Mouse (Mus musculus) myocyte (in vitro differentiated cells): ENCODE results near the gene Zbtb5. TPM values are rescaled to one million over a fixed set of nuclear protein-coding genes. Genes with fewer than 3 reads are reported as not detected.

ENCODE experiments used
- H3K27me3 ChIP-seq: one replicate; pipeline ENCODE4 v1.6.1; 2011; ENCODE audit not compliant: control insufficient read depth, insufficient read depth, insufficient read length
- H3K36me3 ChIP-seq: one replicate; pipeline ENCODE4 v1.6.1; 2011; ENCODE audit not compliant: control insufficient read depth, insufficient read depth
- H3K4me2 ChIP-seq: one replicate; pipeline ENCODE4 v1.6.1; 2011; ENCODE audit warnings: low read depth, control low read depth
- H3K4me3 ChIP-seq: one replicate; pipeline ENCODE4 v1.5.1; 2011; ENCODE audit warnings: mild to moderate bottlenecking, control low read depth, moderate library complexity
- H3K79me2 ChIP-seq: one replicate; pipeline ENCODE4 v1.6.1; 2011; ENCODE audit not compliant: control insufficient read depth, insufficient read depth
- H3ac ChIP-seq: one replicate; pipeline ENCODE4 v1.6.1; 2011; ENCODE audit not compliant: control insufficient read depth, insufficient read length
- CEBPB ChIP-seq: IDR thresholded peaks from 2 replicates; pipeline ENCODE4 v1.6.1; 2011; ENCODE audit warnings: mild to moderate bottlenecking, moderate library complexity; ENCODE audit not compliant: poor library complexity, insufficient read depth, severe bottlenecking
- E2F4 ChIP-seq: IDR thresholded peaks from one replicate; pipeline ENCODE4 v1.6.1; 2011; ENCODE audit warnings: mild to moderate bottlenecking, control low read depth, moderate library complexity; ENCODE audit not compliant: insufficient read depth
- MAX ChIP-seq: IDR thresholded peaks from one replicate; pipeline ENCODE4 v1.6.1; 2011; ENCODE audit warnings: low read depth, mild to moderate bottlenecking, control low read depth
- MYOD1 ChIP-seq, 3 experiments: IDR thresholded peaks; one replicate each; pipeline ENCODE4 v1.6.1; 2011; ENCODE audit warnings: control low read depth in 2 of 3, low read depth in 2 of 3, mild to moderate bottlenecking in 2 of 3, moderate library complexity in 1 of 3; ENCODE audit not compliant: insufficient read length in 2 of 3, control insufficient read depth in 1 of 3
- MYOG ChIP-seq, 3 experiments: IDR thresholded peaks; one replicate each; pipeline ENCODE4 v1.6.1; 2011; ENCODE audit warnings: control low read depth in 2 of 3, low read depth in 2 of 3, mild to moderate bottlenecking in 2 of 3; ENCODE audit not compliant: insufficient read length in 2 of 3, control insufficient read depth in 1 of 3, insufficient read depth in 1 of 3
- POLR2A ChIP-seq: IDR thresholded peaks from one replicate; pipeline ENCODE4 v1.6.1; 2011; ENCODE audit warnings: low read depth, mild to moderate bottlenecking, control low read depth, moderate library complexity; ENCODE audit not compliant: insufficient read length
- POLR2AphosphoS2 ChIP-seq: IDR thresholded peaks from one replicate; pipeline ENCODE4 v1.6.1; 2011; ENCODE audit warnings: low read depth, control low read depth; ENCODE audit not compliant: insufficient read length
- REST ChIP-seq: IDR thresholded peaks from one replicate; pipeline ENCODE4 v1.6.1; 2011; ENCODE audit warnings: mild to moderate bottlenecking, control low read depth, moderate library complexity; ENCODE audit not compliant: insufficient read depth, insufficient read length
- SRF ChIP-seq: IDR thresholded peaks from one replicate; pipeline ENCODE4 v1.6.1; 2011; ENCODE audit warnings: low read depth; ENCODE audit not compliant: control insufficient read depth, insufficient read length
- TCF12 ChIP-seq: IDR thresholded peaks from one replicate; pipeline ENCODE4 v1.6.1; 2011; ENCODE audit warnings: mild to moderate bottlenecking, control low read depth; ENCODE audit not compliant: poor library complexity, insufficient read depth, severe bottlenecking
- TCF3 ChIP-seq: IDR thresholded peaks from one replicate; pipeline ENCODE4 v1.6.1; 2011; ENCODE audit warnings: low read depth, control low read depth; ENCODE audit not compliant: insufficient read length
- USF1 ChIP-seq: IDR thresholded peaks from one replicate; pipeline ENCODE4 v1.6.1; 2011; ENCODE audit warnings: low read depth, mild to moderate bottlenecking, control low read depth, moderate library complexity
- polyA plus RNA-seq: library from polyadenylated mRNA; unstranded; fragments of >200 nt; fragmentation: generic; extraction: Trizol; gene quantifications from one replicate; pipeline ENCODE4 v1.2.1, GENCODE M21; 2012; ENCODE audit warnings: missing spikeins

Zbtb5 gene
- polyA plus RNA-seq: 5.1 TPM

DNA sequence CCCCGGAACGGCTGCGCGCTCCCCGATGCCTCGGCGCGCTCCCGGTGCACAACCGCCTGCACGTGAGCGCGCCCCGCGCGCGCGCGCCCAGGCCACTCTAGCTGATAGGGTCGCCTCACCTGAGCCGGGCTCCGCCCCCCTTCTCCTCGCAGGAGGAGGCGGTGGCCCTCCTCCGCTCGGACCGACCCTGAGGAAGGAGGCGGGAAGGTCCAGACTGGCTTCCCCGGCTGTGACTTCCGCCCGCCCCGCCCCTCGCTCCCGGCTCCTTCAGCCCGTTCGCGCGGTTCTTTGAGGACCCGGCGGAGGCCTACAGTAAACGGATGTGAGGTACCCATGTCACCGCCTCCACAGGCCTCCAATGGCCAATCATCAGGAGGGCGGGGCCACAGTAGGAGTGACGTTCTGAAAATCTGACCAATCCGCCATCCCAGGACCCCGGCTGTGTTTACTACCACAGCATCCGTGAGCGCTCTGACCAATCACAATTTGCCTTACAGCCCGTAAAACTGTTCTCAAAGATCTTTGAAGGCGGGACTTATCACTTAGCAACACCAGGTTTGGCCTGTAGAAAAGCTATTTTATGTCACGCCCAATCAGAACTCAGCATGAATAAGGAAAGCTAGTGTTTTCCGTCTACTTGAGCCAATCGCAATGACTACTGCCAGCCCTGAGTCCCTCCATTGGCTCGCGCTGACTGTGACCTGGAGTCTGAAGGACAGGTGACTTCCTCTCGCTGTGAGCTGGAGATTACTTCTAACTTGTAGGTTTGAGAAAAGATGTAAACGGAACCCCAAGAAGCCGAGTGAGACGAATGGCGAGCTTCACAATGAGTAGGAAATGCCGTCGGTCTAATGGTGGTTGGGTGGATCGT lies at the start of gene Zbtb5:
Gene Zbtb5, minus strand, starts transcription at position 308 of the 871 bp plus-strand sequence.
- peak within 1 kb of the TSS; percentile 55 for H3K4me3 ChIP-seq
- peak within 1 kb of the TSS; percentile 31 for H3ac ChIP-seq
- peaks cover 20% of the 10 kb centered on the region for H3K79me2 ChIP-seq
- H3K4me2 ChIP-seq: peak within 1 kb of the TSS; percentile 91
- H3K36me3 ChIP-seq: no peaks in the 10 kb centered on the region
- TF ChIP-seq E2F4 (no peak), POLR2A (peak; percentile 60), USF1 (peak; percentile 78), MYOD1 (IDR thresholded peaks at IDR 0.05; ENCODE audit: control insufficient read depth in 1 of 3, insufficient read length in 2 of 3, low read depth in 2 of 3) (no peak), POLR2AphosphoS2 (peak; percentile 67), REST (no peak)
- H3K27me3 ChIP-seq: no peaks in the 10 kb centered on the region

GRCm38 (mm10) chr4:45055451-45055850 lies 43.2 kb upstream of the Zbtb5 start:
- TF ChIP-seq E2F4: no peak
- no peak for TF ChIP-seq REST
- no peak for TF ChIP-seq USF1
- no peak for TF ChIP-seq SRF
- no peak for TF ChIP-seq POLR2AphosphoS2
- TF ChIP-seq MAX: no peak
- no peak for TF ChIP-seq CEBPB
- no peak for TF ChIP-seq POLR2A
- no peak for TF ChIP-seq TCF12
- TF ChIP-seq TCF3: no peak
- no peak for TF ChIP-seq MYOG (IDR thresholded peaks at IDR 0.05; ENCODE audit: control insufficient read depth in 1 of 3, insufficient read depth in 1 of 3, insufficient read length in 2 of 3, low read depth in 2 of 3)
- no peak for TF ChIP-seq MYOD1 (IDR thresholded peaks at IDR 0.05; ENCODE audit: control insufficient read depth in 1 of 3, insufficient read length in 2 of 3, low read depth in 2 of 3)
- Histone ChIP-seq H3K36me3 (no peaks in the 10 kb centered on the region), H3K4me3 (no peak overlapping the region), H3K27me3 (no peaks in the 10 kb centered on the region), H3K4me2 (no peak overlapping the region), H3K79me2 (no peaks in the 10 kb centered on the region), H3ac (no peak overlapping the region)

- no peak for TF ChIP-seq TCF3
- TF ChIP-seq CEBPB: no peak
- TF ChIP-seq E2F4: no peak
- no peak overlapping the region for H3K4me2 ChIP-seq
- no peaks in the 10 kb centered on the region for H3K27me3 ChIP-seq
- H3ac ChIP-seq: no peak overlapping the region
- H3K36me3 ChIP-seq: no peaks in the 10 kb centered on the region
- no peak overlapping the region for H3K4me3 ChIP-seq
- no peaks in the 10 kb centered on the region for H3K79me2 ChIP-seq
Measured at GRCm38 (mm10) chr4:45054862-45055261, 42.6 kb upstream of the Zbtb5 start.

GRCm38 (mm10) chr4:45047956-45048355 lies 35.7 kb upstream of the Zbtb5 start:
- no peaks in the 10 kb centered on the region for H3K36me3 ChIP-seq
- no peak for TF ChIP-seq MAX
- no peak for TF ChIP-seq TCF12
- TF ChIP-seq POLR2AphosphoS2: no peak
- TF ChIP-seq E2F4: no peak
- TF ChIP-seq TCF3: no peak
- no peak for TF ChIP-seq MYOD1 (IDR thresholded peaks at IDR 0.05; ENCODE audit: control insufficient read depth in 1 of 3, insufficient read length in 2 of 3, low read depth in 2 of 3)
- no peak for TF ChIP-seq MYOG (IDR thresholded peaks at IDR 0.05; ENCODE audit: control insufficient read depth in 1 of 3, insufficient read depth in 1 of 3, insufficient read length in 2 of 3, low read depth in 2 of 3)
- no peak for TF ChIP-seq CEBPB
- TF ChIP-seq USF1: no peak
- TF ChIP-seq POLR2A: no peak
- TF ChIP-seq SRF: no peak
- no peak for TF ChIP-seq REST

GRCm38 (mm10) chr4:45047286-45047887 lies 35.2 kb upstream of the Zbtb5 start:
- H3K27me3 ChIP-seq: no peaks in the 10 kb centered on the region
- no peaks in the 10 kb centered on the region for H3K79me2 ChIP-seq
- H3K4me2 ChIP-seq: no peak overlapping the region
- H3K4me3 ChIP-seq: no peak overlapping the region
- TF ChIP-seq MAX (no peak), MYOD1 (IDR thresholded peaks at IDR 0.05; ENCODE audit: control insufficient read depth in 1 of 3, insufficient read length in 2 of 3, low read depth in 2 of 3) (no peak), SRF (no peak), MYOG (IDR thresholded peaks at IDR 0.05; ENCODE audit: control insufficient read depth in 1 of 3, insufficient read depth in 1 of 3, insufficient read length in 2 of 3, low read depth in 2 of 3) (no peak), TCF12 (no peak), CEBPB (no peak)
- H3K36me3 ChIP-seq: no peaks in the 10 kb centered on the region
- H3ac ChIP-seq: no peak overlapping the region

More at GRCm38 (mm10) chr4:45047956-45048355, 35.7 kb upstream of the Zbtb5 start:
- Histone ChIP-seq H3K4me3 (no peak overlapping the region), H3ac (no peak overlapping the region), H3K79me2 (no peaks in the 10 kb centered on the region), H3K4me2 (no peak overlapping the region), H3K27me3 (no peaks in the 10 kb centered on the region)
